Mouse (Mus musculus) embryonic facial prominence, embryonic 13.5 days (tissue): ENCODE results near the gene Prkaa1. TPM values are rescaled to one million over a fixed set of nuclear protein-coding genes. Genes with fewer than 3 reads are reported as not detected.

Source experiments
- ATAC-seq: fragments of 200-750 bp; cut with Nextera tagmentation; 2 replicates; pipeline ENCODE4 v1.8.0; 2017; ENCODE audit warnings: low read depth; ENCODE audit not compliant: insufficient number of reproducible peaks, insufficient read depth, low FRiP score, low TSS enrichment
- H3K27ac ChIP-seq: fragments of 300-500 bp; sonication (generic); 2 replicates; pipeline ENCODE4 v1.5.1; 2015; ENCODE audit warnings: moderate library complexity, mild to moderate bottlenecking, inconsistent platforms
- H3K27me3 ChIP-seq: fragments of 300-500 bp; sonication (generic); 2 replicates; pipeline ENCODE4 v1.6.1; 2015; ENCODE audit warnings: mild to moderate bottlenecking, inconsistent platforms
- H3K36me3 ChIP-seq: fragments of 300-500 bp; sonication (generic); 2 replicates; pipeline ENCODE4 v1.6.1; 2015; ENCODE audit warnings: mild to moderate bottlenecking, inconsistent platforms
- H3K4me1 ChIP-seq: fragments of 300-500 bp; sonication (generic); 2 replicates; pipeline ENCODE4 v1.6.1; 2015; ENCODE audit warnings: inconsistent platforms
- H3K4me2 ChIP-seq: fragments of 300-500 bp; sonication (generic); 2 replicates; pipeline ENCODE4 v1.6.1; 2015; ENCODE audit warnings: moderate library complexity, mild to moderate bottlenecking, inconsistent platforms
- H3K4me3 ChIP-seq: fragments of 300-500 bp; sonication (generic); 2 replicates; pipeline ENCODE4 v1.5.1; 2015; ENCODE audit warnings: mild to moderate bottlenecking, inconsistent platforms
- H3K9ac ChIP-seq: fragments of 300-500 bp; sonication (generic); 2 replicates; pipeline ENCODE4 v1.6.1; 2015; ENCODE audit warnings: mild to moderate bottlenecking, inconsistent platforms
- H3K9me3 ChIP-seq: fragments of 300-500 bp; sonication (generic); 2 replicates; pipeline ENCODE4 v1.6.1; 2016; ENCODE audit warnings: inconsistent platforms
- WGBS: fragments of 180-500 bp; shearing (Covaris S2); methylation state at CpG from one replicate; pipeline ENCODE4 v1.1.7; 2015; ENCODE audit warnings: mixed read lengths; 5-methylcytosine and 5-hydroxymethylcytosine counted together
- polyA plus RNA-seq: library from polyadenylated mRNA; unstranded; fragments of >200 nt; fragmentation: Nextera tagmentation; extraction: Ambion mirVana; gene quantifications from 2 replicates; pipeline ENCODE4 v1.2.1, GENCODE M21; 2015

Prkaa1 gene
- polyA plus RNA-seq, 1 experiment from 2014 or later, result 16.6 TPM

DNA sequence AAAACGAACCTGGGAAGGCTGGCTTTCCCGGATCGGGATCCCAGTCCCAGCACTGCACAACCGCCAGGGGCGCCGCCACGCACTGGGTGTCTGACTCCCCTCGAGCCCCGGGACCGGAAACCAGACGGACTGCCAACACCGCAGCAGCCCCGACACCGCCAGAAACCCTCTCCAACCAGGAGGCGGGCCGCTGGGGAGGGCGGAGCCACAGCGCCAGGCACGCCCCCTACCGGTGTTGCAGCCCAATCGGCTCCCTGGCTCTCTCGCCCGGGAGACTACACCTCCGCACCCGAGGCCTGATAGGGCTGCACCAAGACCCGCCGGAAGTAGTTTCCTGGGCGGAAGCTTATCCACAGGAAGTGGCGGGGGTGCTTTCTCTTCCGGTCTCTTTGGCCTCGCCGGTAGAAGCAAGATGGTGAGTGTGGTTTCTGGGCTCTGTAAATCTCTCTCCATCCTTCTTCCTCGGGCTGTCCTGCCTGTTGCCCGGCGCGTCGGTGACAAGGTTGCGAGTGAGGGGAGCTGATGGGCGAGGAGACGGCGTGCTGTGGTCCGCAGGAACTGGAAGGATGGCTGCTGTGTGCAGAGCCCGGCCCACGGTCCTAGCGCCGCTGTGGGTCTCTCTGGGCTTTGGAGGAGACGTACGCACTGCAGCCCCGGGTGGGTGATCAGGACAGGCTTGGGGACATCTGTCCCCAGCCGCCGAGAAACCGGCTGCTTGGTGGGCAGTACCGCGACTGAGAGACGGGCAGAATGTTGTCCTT, 27.2 kb upstream of the Prkaa1 start, which contains the start of gene Rpl37:
TSS of gene Rpl37 (plus strand) at position 376 of the 761 bp plus-strand sequence.
- H3K27me3 ChIP-seq, result no peaks in the 10 kb centered on the region
- no peaks in the 10 kb centered on the region for H3K9me3 ChIP-seq
- H3K4me2 ChIP-seq, result peak within 1 kb of the TSS; percentile 69
- H3K9ac ChIP-seq, result peak within 1 kb of the TSS; percentile 97
- WGBS, result under 1% methylated on average over 54 of the region's 55 CpGs
- H3K36me3 ChIP-seq, result peaks cover 39% of the 10 kb centered on the region
- peak within 1 kb of the TSS; percentile 93 for H3K27ac ChIP-seq
- ATAC-seq, result peak; percentile 99
- peaks cover 12% of the 10 kb centered on the region for H3K4me1 ChIP-seq
- peak within 1 kb of the TSS; percentile 98 for H3K4me3 ChIP-seq

DNA sequence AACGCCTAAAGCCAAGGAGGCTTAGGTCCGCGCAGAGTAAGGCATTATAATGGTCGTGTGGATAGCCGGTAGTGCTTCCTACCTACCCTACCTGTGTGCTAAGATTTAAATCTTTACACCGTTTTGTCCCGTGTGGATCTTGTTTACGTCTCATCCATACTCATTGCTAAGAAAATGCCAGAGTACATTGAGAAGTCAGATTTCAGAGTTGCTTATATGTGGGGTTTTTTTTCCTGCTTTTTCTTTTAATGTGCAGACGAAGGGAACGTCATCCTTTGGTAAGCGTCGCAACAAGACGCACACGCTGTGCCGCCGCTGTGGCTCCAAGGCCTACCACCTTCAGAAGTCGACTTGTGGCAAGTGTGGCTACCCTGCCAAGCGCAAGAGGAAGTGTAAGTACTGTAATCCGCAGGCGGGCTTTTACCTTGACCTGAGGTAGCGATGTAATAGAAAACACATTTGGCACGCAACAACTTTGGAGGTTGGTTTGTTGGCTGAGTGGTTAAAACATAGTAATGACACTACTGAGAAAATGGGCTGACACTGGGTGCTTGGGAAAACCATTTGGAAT, 26.5 kb upstream of the Prkaa1 start:
- Histone ChIP-seq H3K4me1 (peaks cover 12% of the 10 kb centered on the region), H3K27ac (peak overlapping the region; percentile 93), H3K4me2 (peak overlapping the region; percentile 69), H3K4me3 (peak overlapping the region; percentile 98), H3K9ac (peak overlapping the region; percentile 97), H3K36me3 (peaks cover 46% of the 10 kb centered on the region), H3K9me3 (no peaks in the 10 kb centered on the region), H3K27me3 (no peaks in the 10 kb centered on the region)
- no peak for ATAC-seq
- 2% methylated on average over 22 of the region's 22 CpGs for WGBS

- no peak for ATAC-seq
- H3K4me3 ChIP-seq, result no peak overlapping the region
- H3K27me3 ChIP-seq, result no peaks in the 10 kb centered on the region
- peaks cover 60% of the 10 kb centered on the region for H3K36me3 ChIP-seq
- H3K4me1 ChIP-seq, result peaks cover 12% of the 10 kb centered on the region
- no peak overlapping the region for H3K27ac ChIP-seq
- H3K9ac ChIP-seq, result no peak overlapping the region
- no peaks in the 10 kb centered on the region for H3K9me3 ChIP-seq
- H3K4me2 ChIP-seq, result no peak overlapping the region
- 85% methylated on average over 9 of the region's 9 CpGs for WGBS
These were observed 25.0 kb upstream of the Prkaa1 start for GRCm38 (mm10) chr15:5118626-5119025.

GRCm38 (mm10) chr15:5119192-5119591, 24.5 kb upstream of the Prkaa1 start:
- Histone ChIP-seq H3K4me2 (no peak overlapping the region), H3K27ac (no peak overlapping the region), H3K4me3 (no peak overlapping the region), H3K36me3 (peaks cover 63% of the 10 kb centered on the region), H3K27me3 (no peaks in the 10 kb centered on the region), H3K9me3 (no peaks in the 10 kb centered on the region), H3K9ac (no peak overlapping the region), H3K4me1 (peaks cover 12% of the 10 kb centered on the region)
- no peak for ATAC-seq
- whole genome bisulfite sequencing, result 93% methylated on average over 2 of the region's 2 CpGs

- Histone ChIP-seq H3K27ac (no peak overlapping the region), H3K9ac (no peak overlapping the region), H3K27me3 (no peaks in the 10 kb centered on the region), H3K4me3 (no peak overlapping the region), H3K36me3 (peaks cover 68% of the 10 kb centered on the region), H3K9me3 (no peaks in the 10 kb centered on the region), H3K4me2 (no peak overlapping the region), H3K4me1 (peaks cover 12% of the 10 kb centered on the region)
- 94% methylated on average over 2 of the region's 2 CpGs for WGBS
- ATAC-seq, result no peak
These were observed 24.0 kb upstream of the Prkaa1 start for GRCm38 (mm10) chr15:5119707-5120106.

GRCm38 (mm10) chr15:5121535-5122313, 21.9 kb upstream of the Prkaa1 start:
- no peaks in the 10 kb centered on the region for H3K9me3 ChIP-seq
- no peak overlapping the region for H3K9ac ChIP-seq
- no peak overlapping the region for H3K27ac ChIP-seq
- 84% methylated on average over 12 of the region's 12 CpGs for WGBS
- H3K4me1 ChIP-seq, result peaks cover 7% of the 10 kb centered on the region
- H3K4me2 ChIP-seq, result no peak overlapping the region
- no peak for ATAC-seq
- peaks cover 74% of the 10 kb centered on the region for H3K36me3 ChIP-seq
- no peak overlapping the region for H3K4me3 ChIP-seq
- H3K27me3 ChIP-seq, result no peaks in the 10 kb centered on the region

DNA sequence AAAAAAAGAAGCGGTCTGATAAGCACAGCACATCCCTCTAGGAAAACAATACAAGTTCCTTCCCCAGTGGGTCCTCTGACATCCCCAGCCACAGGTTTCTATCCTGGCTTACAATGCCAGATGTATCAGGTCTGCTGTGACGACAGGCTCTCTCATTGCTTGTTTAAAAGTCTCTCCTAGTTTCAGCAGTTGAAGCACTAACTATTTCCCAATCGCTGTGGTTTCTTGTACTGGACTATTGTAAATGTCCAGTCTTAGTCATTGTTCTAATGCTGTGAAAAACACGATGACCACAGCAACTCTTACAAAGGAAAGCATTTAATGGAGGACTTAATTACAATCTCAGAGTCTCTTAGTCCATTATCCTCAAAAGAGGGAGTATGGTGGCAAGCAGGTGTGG, 17.2 kb upstream of the Prkaa1 start:
- no peak overlapping the region for H3K9ac ChIP-seq
- no peak for ATAC-seq

DNA sequence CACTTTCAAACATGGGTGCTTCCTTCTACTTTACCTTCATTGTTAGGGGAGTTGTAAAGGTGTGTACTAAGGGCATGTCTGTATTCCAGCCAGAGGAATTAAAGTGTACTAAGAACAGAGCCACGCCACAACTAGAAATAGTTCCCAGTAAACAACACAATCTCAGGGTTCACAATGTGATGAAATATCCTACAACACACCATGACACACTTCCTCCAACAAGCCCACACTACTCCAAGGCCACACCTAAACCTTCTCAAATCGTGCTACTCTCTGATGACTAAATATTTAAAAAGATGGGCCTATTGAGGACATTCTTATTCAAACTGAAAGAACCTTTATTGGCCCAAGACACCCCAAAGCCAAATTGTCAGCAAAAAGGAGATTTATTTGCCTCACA, 16.2 kb upstream of the Prkaa1 start:
- no peak overlapping the region for H3K27ac ChIP-seq

More for the DNA sequence above, 17.2 kb upstream of the Prkaa1 start:
- Histone ChIP-seq H3K4me2 (no peak overlapping the region), H3K36me3 (peaks cover 34% of the 10 kb centered on the region), H3K9me3 (no peaks in the 10 kb centered on the region), H3K4me1 (peaks cover 10% of the 10 kb centered on the region), H3K27me3 (no peaks in the 10 kb centered on the region), H3K27ac (no peak overlapping the region), H3K4me3 (no peak overlapping the region)
- WGBS, result 77% methylated on average over 4 of the region's 4 CpGs

GRCm38 (mm10) chr15:5128176-5128940, 15.3 kb upstream of the Prkaa1 start:
- no peaks in the 10 kb centered on the region for H3K27me3 ChIP-seq
- no peak overlapping the region for H3K9ac ChIP-seq
- ATAC-seq, result 0 out of 2 replicates have a peak, but pooled peaks have one; percentile 48
- WGBS, result 31% methylated on average over 5 of the region's 5 CpGs
- no peaks in the 10 kb centered on the region for H3K9me3 ChIP-seq
- H3K4me2 ChIP-seq, result no peak overlapping the region
- H3K27ac ChIP-seq, result peak overlapping the region; percentile 76
- H3K4me3 ChIP-seq, result no peak overlapping the region
- H3K4me1 ChIP-seq, result peaks cover 10% of the 10 kb centered on the region
- H3K36me3 ChIP-seq, result peaks cover 16% of the 10 kb centered on the region

More for the DNA sequence above, 16.2 kb upstream of the Prkaa1 start:
- no peaks in the 10 kb centered on the region for H3K9me3 ChIP-seq
- no peaks in the 10 kb centered on the region for H3K27me3 ChIP-seq
- no peak overlapping the region for H3K4me3 ChIP-seq
- no peak overlapping the region for H3K4me2 ChIP-seq
- no peak for ATAC-seq
- WGBS, result 87% methylated on average over 2 of the region's 2 CpGs
- peaks cover 24% of the 10 kb centered on the region for H3K36me3 ChIP-seq
- H3K9ac ChIP-seq, result no peak overlapping the region
- H3K4me1 ChIP-seq, result peaks cover 10% of the 10 kb centered on the region

GRCm38 (mm10) chr15:5129111-5129805, 14.4 kb upstream of the Prkaa1 start:
- H3K4me1 ChIP-seq, result peaks cover 10% of the 10 kb centered on the region
- H3K9me3 ChIP-seq, result no peaks in the 10 kb centered on the region
- no peak overlapping the region for H3K9ac ChIP-seq
- H3K36me3 ChIP-seq, result peaks cover 10% of the 10 kb centered on the region
- H3K4me2 ChIP-seq, result no peak overlapping the region
- H3K27ac ChIP-seq, result peak overlapping the region; percentile 76; the same call in 1 of the 2 replicates
- no peak for ATAC-seq
- WGBS, result 88% methylated on average over 12 of the region's 12 CpGs
- no peak overlapping the region for H3K4me3 ChIP-seq
- no peaks in the 10 kb centered on the region for H3K27me3 ChIP-seq
